Mouse (Mus musculus): ENCODE data around the gene Hist2h2aa1.
"Not testable (repeated sequence)": the region's sequence is repeated elsewhere in the genome, so short reads cannot be mapped to it uniquely, and the experiment has no call there.

The Hist2h2aa1 gene

DNA sequence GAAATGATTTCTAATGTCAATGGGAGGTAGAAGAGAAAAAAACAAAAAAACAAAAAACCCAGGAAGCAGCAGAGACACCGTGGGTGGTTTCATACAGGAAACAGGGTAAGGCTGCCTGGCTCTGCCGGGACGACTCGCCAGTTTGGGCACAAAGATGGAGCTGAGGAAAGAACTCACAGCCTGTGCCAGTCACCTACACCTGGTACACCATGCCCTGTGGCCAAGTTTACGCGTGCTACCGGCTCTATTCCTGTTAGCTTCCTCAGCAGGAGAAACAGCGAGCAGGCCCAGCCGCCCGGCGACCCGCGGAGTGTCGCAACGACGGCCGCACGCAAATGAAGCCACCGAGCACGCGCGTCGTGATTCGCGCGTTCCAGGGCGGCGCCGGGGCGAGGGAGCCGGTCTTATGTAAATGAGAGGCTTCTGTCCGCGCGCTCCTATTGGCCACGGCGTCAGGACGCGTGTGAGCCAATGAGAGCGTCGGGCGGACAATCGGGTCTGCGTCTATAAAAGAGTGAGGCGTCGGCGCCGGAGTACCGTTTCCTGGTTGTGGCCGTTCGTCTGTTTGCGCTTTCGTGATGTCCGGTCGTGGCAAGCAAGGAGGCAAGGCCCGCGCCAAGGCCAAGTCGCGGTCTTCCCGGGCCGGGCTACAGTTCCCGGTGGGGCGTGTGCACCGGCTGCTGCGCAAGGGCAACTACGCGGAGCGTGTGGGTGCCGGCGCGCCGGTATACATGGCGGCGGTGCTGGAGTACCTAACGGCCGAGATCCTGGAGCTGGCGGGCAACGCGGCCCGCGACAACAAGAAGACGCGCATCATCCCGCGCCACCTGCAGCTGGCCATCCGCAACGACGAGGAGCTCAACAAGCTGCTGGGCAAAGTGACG, at the start of gene Hist2h2aa1:
TSS of gene Hist2h2aa1 (plus strand) at position 495 of the 884 bp plus-strand sequence.
- DNase-seq (ENCODE audit: extremely low read depth, low read depth, low spot score), result not testable (repeated sequence)

DNA sequence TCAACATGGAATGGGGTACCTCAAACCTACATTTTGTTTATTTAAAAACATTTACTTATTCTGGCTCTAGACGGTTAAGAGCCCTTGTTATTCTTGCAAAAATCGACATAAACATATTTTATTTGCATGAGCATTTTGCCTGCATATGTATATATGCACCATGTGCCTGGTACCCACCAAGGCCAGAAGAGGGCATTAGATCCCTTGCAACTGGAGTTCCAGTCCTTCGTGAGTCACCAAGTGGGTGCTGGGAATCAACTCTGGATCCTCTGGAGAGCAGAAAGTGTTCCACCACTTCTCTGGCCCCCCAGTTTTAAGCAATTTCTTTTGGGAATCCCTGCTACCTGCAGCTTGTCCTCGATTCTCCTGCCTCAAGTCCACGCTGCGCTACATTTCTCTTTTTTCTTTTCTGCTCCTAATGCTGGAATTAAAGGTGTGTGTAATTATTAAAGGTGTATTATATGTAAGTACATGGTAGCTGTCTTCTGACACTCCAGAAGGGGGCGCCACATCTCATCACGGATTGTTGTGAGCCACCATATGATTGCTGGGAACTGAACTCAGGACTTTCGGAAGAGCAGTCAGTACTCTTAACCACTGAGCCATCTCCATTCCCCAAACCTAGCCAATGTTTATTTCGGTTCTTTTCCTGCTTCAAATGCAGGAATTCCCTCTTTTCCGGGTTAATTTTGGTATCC, 49.5 kb upstream of the Hist2h2aa1 start:
- DNase-seq (ENCODE audit: extremely low read depth, low read depth, low spot score), result no peak

DNA sequence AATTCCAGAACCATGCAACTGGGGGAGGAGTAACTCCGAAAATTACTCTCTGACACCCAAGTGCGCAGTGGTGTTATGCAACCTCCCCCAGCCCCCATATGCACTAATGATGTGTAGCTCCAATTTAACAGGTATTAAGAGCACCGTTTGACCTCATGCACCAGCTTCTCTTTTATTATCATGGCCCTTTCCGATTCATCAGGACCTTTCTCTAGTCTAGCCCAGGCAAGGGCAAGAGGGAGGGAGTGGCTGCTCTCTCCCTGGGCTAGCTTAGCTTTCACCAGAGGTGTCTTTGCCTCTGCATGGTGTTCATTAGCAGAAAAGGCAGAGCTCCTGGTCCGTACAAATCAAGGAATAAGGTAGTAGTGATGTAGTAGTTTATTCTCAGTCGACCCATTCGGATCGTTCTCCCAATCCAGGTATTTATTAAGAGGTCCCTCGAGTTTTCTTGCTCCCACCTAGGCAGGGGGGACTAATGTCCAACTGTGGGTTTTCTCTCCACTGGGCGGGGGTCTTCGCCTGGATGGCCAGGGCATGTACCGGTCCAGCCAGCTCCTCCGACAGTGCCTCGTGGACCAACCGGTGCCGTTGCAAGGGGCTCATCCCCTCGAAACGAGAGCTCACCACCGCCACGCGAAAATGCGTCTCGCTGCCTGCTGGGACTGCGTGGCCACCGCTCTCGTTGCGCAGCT, 48.7 kb upstream of the Hist2h2aa1 start:
- DNase-seq (ENCODE audit: extremely low read depth, low read depth, low spot score), result no peak

DNA sequence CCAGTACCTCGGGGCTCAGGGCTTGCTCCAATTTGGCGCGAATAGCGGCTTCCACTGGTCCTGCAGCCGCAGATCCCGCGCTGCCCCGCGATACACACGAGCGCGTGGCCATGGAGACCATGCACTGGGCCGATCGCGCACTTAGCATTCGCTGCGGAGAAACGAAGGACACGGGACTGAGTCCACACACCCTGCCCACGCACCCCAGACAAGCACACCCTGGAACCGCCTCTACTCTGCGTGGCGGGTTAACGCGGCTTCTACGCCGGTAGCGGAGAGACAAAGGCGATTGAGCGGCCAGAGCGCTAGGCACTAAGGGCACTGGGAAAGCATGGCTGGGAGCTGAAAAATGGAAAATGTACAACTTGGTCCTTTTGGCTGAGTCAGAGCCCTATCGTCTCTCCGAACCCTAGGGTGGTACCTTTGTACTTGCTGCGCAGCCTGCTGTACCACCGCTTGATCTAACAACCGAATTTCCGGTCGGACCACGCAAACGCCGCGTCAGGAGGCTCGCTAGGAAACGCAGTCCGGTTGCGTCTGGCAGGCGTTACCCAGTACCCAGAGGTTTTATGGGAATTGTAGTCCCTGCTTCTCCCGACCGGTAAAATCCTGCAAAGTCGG, 48.1 kb upstream of the Hist2h2aa1 start:
- peak; percentile 42 for DNase-seq (ENCODE audit: extremely low read depth, low read depth, low spot score)

DNA sequence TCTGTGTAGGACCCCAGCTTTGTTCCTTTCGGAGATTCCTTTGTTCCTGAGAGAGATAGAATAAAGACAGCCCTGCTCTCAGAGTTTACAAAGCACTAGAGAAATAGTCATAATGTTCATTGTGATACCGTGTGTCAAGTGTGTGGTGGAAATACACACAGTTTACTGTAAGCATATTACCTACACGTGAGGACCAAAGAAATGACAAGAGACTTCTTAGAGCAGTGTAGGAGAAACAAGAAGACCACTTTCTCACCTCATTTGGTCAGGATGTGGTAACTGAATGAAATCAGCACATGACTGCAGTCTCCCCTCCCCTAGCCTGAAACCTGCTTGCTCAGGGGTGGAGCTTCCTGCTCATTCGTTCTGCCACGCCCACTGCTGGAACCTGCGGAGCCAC, 47.1 kb upstream of the Hist2h2aa1 start:
- no peak for DNase-seq (ENCODE audit: extremely low read depth, low read depth, low spot score)

DNA sequence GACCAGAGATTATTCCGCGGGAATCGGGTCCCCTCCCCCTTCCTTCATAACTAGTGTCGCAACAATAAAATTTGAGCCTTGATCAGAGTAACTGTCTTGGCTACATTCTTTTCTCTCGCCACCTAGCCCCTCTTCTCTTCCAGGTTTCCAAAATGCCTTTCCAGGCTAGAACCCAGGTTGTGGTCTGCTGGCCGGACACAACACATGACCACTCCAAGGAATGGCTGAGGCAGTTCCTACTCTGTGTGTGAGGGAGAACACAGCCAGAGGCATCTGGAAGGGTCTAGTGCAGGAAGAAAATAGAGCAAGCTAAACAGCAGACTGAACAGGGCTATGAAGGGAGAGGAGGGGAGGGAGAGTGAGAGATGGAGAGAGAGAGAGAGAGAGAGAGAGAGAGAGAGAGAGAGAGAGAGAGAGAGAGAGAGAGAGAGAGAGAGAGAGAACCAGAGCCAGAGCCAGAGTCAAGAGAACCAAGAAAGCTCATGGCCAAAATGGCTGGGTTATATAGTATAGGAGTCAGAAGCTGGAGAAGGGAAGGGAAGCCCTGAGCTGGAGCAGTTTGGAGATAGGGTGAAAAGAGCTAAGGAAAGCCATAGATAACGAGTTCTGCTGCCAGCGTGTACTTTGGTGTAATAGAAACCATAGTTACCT, 46.6 kb upstream of the Hist2h2aa1 start:
- not testable (repeated sequence) for DNase-seq (ENCODE audit: extremely low read depth, low read depth, low spot score)

DNA sequence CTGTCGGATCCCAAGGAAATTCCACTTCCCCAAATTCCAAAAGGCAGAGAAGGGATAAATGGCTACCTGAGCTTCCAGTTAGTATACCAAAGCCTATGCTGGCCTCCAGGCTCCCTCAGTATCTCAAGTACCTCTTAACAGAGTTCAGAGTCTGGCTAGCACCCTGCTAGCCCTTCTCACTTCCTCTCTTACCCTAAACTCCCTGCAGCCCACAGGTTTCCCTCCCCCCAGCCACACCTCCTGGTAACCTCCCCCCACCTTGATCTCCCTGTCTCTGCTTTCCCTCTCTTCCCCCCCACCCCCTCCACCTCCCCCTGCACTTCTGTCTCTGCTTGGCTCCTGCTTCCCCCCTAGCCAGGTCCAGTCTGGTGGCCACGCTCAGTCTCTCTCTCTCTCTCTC, 45.6 kb upstream of the Hist2h2aa1 start:
- DNase-seq (ENCODE audit: extremely low read depth, low read depth, low spot score), result no peak

DNA sequence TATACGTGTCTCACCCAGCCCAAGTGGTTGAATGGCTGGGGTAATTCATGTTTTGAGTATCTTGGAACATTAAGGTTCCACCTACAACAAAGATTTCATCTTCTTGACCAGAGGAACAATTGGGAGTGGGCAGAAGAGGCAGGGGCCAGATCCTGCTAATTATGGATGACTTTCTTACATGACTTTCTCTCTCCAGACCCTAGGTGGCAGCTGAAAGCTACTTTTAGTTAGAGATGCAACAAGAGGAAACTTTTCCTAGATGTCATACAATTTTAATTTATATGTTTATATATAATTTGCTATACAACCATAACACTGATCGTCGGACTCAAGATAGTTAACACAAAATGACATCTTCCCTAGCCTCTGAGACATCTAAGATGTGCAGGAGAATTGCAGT, 37.5 kb upstream of the Hist2h2aa1 start:
- DNase-seq (ENCODE audit: extremely low read depth, low read depth, low spot score), result no peak

DNA sequence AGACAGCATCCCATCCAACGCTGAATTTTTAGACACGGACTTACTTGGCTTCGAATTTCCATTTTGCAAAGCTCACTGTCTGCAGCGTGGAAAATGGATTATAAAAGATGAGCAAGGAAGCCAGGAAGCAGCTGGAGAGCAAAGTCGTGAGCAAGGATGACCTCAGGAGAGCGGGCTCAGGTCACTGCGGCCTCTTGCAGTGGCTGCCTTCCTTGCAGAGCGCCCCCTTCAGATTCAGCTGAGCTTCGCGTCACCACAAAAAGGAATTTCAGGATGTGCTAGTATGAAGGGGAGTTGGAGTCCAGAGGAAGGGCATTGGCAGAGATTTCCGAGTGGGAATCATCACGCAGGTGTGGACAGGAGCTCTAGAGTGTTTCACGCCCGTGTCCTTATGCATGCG, 36.1 kb upstream of the Hist2h2aa1 start:
- no peak for DNase-seq (ENCODE audit: extremely low read depth, low read depth, low spot score)

DNA sequence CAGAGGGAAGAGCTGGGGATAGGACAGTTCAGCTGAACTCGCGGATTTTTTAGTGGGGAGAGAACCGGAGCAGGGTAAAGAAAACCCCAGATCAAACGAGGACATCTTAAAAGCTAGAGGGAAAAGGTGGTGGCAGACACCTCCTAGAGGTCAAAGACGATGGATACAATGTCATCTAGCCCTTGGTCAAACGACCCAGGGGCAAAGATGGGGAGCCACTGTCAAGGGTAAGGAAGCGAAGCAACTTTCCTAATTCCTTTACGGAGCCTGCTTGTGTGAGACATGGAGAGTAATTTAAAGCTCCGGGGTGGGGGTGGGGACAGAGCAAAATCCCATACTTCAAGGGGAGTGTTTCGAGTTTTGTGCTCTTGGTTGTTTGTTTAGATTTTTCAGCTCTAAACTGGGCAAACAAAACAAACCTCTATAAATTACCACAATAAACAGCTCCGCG, 26.1 kb upstream of the Hist2h2aa1 start:
- no peak for DNase-seq (ENCODE audit: extremely low read depth, low read depth, low spot score)

DNA sequence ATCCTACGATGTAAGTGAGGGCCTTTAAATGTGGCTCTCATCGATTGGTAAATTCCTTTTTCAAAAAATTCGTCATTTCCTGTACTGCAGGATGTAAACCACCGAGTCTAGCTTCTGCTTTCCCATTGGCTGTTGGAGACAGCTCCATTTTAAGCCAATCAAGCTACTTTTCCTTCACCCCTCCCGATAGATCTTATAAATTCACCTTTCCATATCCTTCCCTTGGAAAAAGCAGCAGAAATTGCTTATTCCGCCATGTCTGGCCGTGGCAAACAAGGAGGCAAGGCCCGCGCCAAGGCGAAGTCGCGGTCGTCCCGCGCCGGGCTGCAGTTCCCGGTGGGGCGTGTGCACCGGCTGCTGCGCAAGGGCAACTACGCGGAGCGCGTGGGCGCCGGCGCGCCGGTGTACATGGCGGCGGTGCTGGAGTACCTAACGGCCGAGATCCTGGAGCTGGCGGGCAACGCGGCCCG, 25.6 kb upstream of the Hist2h2aa1 start, which contains the start of the genes Bola1 and Hist2h2ab:
TSS of gene Bola1 (minus strand) at position 49 of the 470 bp plus-strand sequence.
TSS of gene Hist2h2ab (plus strand) at position 205 of the 470 bp plus-strand sequence.
- DNase-seq (ENCODE audit: extremely low read depth, low read depth, low spot score), result peak; percentile 65

DNA sequence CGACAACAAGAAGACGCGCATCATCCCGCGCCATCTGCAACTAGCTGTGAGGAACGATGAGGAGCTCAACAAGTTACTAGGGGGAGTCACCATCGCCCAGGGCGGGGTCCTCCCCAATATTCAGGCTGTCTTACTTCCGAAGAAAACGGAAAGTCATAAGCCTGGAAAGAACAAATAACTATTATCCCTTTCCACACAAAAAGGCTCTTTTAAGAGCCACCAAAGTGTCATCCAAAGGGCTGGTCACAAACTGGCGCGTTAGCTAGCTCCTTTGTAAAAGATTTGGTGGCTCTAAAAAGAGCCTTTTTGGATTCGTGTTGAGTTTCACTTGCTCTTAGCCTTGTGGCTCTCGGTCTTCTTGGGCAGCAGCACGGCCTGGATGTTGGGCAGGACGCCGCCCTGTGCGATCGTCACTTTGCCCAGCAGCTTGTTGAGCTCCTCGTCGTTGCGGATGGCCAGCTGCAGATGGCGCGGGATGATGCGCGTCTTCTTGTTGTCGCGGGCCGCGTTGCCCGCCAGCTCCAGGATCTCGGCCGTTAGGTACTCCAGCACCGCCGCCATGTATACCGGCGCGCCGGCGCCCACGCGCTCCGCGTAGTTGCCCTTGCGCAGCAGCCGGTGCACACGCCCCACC, 25.0 kb upstream of the Hist2h2aa1 start:
- DNase-seq (ENCODE audit: extremely low read depth, low read depth, low spot score), result not testable (repeated sequence)

DNA sequence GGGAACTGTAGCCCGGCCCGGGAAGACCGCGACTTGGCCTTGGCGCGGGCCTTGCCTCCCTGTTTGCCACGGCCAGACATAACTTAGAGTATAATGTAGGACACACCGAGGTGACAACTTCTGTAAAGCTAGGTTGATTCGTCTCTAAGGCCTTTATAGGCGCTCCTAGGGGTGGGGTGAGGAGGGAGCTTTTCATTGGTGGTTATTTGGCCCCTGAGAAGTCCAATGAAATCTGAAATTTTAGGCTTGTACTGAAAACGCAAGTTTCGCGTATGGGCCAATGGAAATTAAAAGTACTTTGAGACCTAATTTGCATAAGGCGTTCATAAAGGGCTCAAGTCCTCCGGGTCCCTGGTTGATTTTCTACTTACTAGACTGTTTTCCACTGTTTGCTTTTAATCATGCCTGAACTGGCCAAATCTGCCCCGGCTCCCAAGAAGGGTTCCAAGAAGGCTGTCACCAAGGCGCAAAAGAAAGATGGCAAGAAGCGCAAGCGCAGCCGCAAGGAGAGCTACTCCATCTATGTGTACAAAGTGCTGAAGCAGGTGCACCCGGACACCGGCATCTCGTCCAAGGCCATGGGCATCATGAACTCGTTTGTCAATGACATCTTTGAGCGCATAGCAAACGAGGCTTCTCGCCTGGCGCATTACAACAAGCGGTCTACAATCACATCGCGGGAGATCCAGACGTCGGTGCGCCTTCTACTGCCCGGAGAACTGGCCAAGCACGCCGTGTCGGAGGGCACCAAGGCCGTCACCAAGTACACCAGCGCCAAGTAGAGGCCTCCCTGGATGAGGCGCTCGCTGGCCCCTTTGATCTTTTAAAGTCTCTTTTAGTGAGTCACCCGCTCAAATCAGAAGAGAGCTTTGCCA, 24.3 kb upstream of the Hist2h2aa1 start, which contains the start of the genes Hist2h2ac and Hist2h2be:
TSS of gene Hist2h2ac (minus strand) at position 116 of the 875 bp plus-strand sequence.
TSS of gene Hist2h2be (plus strand) at position 355 of the 875 bp plus-strand sequence.
- peak; percentile 75 for DNase-seq (ENCODE audit: extremely low read depth, low read depth, low spot score)

DNA sequence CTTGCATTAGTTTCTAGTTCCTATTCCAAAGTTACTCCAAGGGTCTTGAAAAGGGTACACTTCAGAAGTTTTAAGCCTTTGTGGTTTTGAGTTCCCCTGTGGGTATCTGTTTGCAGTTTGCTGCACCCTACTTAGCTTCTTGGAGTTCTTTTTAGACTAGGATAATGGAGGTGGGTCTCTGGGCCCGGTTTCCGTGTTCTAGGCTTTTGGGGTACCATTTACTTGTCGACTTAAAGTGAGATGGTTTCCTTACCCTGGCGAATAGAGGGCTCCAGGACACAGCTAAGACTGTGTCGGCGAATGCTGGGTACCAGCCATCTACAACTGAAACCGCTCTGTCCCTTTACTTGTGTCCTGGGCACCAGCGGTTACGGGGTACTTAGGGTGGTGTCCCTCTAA, 23.7 kb upstream of the Hist2h2aa1 start:
- no peak for DNase-seq (ENCODE audit: extremely low read depth, low read depth, low spot score)

DNA sequence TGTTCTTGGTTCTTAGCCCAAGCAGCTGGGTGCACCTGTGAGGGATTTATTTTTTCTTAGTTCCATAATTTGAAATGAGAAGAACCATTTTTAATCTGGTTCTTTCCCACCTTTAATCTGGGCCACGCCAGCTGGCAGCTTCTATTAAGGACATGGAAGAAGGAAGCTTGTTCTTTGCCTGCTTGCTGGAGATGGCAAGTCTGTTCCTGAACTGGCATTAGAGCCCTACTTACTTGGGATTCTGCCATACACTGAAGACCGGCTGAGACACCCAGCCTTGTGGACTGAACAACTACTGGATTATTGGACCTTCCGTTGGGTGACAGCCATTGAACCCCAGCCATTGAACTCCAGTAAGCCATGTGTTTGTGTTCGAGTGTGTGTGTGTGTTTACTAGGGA, 22.5 kb upstream of the Hist2h2aa1 start:
- DNase-seq (ENCODE audit: extremely low read depth, low read depth, low spot score), result no peak

DNA sequence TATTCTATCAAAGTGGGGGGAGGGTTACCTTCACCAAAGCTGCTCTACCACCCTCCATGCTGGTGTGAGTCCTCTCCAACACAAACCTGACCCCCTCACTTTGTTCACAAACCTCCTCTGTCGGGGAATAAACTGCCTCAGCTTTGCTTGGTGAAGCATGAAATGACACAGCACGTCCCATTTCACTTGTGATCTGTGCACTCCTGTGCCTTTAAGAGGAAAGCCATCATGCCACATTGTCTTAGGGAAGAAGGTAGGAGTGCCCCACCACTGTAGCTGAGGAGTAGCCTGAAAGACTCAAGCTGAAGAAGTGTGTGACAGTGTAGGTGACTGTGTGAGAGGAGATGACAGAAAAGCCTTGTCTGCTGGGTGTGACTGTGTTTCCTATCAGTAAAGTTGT, 19.9 kb upstream of the Hist2h2aa1 start:
- no peak for DNase-seq (ENCODE audit: extremely low read depth, low read depth, low spot score)

DNA sequence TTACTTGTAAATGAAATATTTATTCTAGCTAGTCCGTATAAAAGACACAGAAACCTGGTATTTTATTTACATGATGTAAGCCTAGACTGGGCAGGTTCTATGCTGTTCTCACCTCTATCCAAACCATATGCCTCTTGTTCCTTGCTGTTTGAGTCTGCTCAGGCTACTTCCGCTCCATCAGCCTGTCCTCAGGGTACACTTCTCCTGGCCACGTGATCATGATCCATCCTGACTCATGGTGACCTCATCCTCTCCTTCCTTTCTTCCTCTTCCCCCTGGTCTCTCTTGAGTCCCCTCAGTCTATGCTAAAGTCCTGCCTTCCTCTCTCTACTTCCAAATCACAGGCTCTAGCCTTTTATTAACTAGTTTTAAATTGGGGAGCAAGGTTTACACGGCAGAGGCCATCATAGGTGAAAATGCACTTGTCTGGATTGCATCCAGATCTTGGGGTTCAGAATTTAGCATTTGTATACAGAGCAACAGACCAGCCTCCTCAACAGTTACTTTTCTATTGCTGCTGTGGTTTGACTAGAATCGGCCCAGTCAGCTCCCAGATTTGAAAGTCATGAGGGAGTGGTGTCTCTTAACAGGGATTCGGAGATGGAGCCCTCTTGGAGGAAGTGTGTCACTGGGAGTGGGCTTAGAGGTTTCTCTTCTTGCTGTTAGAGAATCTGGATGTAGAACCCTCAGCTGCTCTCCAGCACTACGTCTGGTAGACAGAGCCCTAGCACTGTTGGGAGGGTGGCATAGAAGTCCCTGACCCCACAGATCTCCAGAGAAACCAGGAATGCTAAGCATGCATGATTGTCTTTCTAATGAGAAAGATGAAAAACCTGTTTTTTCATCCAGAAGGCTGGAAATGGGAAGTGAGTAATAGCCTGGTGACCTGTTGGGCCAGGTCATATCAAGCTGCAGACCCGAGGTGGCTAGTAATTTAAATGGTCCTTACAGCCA, 18.3 kb upstream of the Hist2h2aa1 start:
- DNase-seq (ENCODE audit: extremely low read depth, low read depth, low spot score), result no peak
